Mouse (Mus musculus) hindlimb bud, embryonic 11.5 days (tissue): ENCODE measurements at regions not wholly inside any gene's neighbourhood (a gene's known extent, or its start where the extent isn't known, plus 50 kb on each side); places are given as distances from the start of the nearest gene placed in this dataset.

Experiments
- DNase-seq: peaks from one replicate; pipeline ENCODE4 v3.0.0-alpha.2; 2012; ENCODE audit warnings: low read depth, low spot score; ENCODE audit errors: extremely low spot score

GRCm38 (mm10) chr19:28205691-28206090 is 194.7 kb upstream of the Rfx3 start:
- DNase-seq, result no peak

GRCm38 (mm10) chr19:28203719-28204118 is 192.8 kb upstream of the Rfx3 start:
- DNase-seq, result no peak

GRCm38 (mm10) chr19:28199385-28199784 is 188.4 kb upstream of the Rfx3 start:
- DNase-seq, result no peak

- DNase-seq, result no peak
Observed at GRCm38 (mm10) chr19:28196881-28197280, 185.9 kb upstream of the Rfx3 start.

GRCm38 (mm10) chr19:28192248-28192647 is 181.3 kb upstream of the Rfx3 start:
- no peak for DNase-seq

GRCm38 (mm10) chr19:28191428-28192116 is 180.6 kb upstream of the Rfx3 start:
- no peak for DNase-seq

- DNase-seq, result no peak
Observed at GRCm38 (mm10) chr19:28190250-28190649, 179.3 kb upstream of the Rfx3 start.

GRCm38 (mm10) chr19:28188363-28188762 is 177.4 kb upstream of the Rfx3 start:
- DNase-seq, result no peak

GRCm38 (mm10) chr19:28182411-28183182 is 171.6 kb upstream of the Rfx3 start:
- no peak for DNase-seq

GRCm38 (mm10) chr19:28181171-28181570 is 170.2 kb upstream of the Rfx3 start:
- no peak for DNase-seq

- DNase-seq, result no peak
Observed at GRCm38 (mm10) chr19:28178114-28178513, 167.1 kb upstream of the Rfx3 start.

- no peak for DNase-seq
Observed at GRCm38 (mm10) chr19:28176821-28177220, 165.9 kb upstream of the Rfx3 start.

- DNase-seq, result no peak
Observed at GRCm38 (mm10) chr19:28171836-28172534, 161.0 kb upstream of the Rfx3 start.

GRCm38 (mm10) chr19:28167451-28168165 is 156.6 kb upstream of the Rfx3 start:
- DNase-seq, result no peak

- DNase-seq, result no peak
Observed at GRCm38 (mm10) chr19:28166626-28167025, 155.7 kb upstream of the Rfx3 start.

GRCm38 (mm10) chr19:28165901-28166361 is 155.0 kb upstream of the Rfx3 start:
- peak; percentile 50 for DNase-seq

- no peak for DNase-seq
Observed at GRCm38 (mm10) chr19:28163195-28163594, 152.2 kb upstream of the Rfx3 start.

- DNase-seq, result no peak
Observed at GRCm38 (mm10) chr19:28160582-28160981, 149.6 kb upstream of the Rfx3 start.

- DNase-seq, result no peak
Observed at GRCm38 (mm10) chr19:28157196-28157595, 146.2 kb upstream of the Rfx3 start.

GRCm38 (mm10) chr19:28137581-28137980 is 126.6 kb upstream of the Rfx3 start:
- no peak for DNase-seq

- DNase-seq, result no peak
Observed at GRCm38 (mm10) chr19:28134806-28135205, 123.8 kb upstream of the Rfx3 start.
